ENCODE assay signal across 8 mouse cellular contexts in genomic region chr7:99626376-99627270, GRCm38 (mm10). TPM values are rescaled to one million over a fixed set of nuclear protein-coding genes. Genes with fewer than 3 reads are reported as not detected.
A peak's percentile ranks its signal among the peaks of the same experiment; 100 is the strongest.
DNase-seq lines count a peak whose midpoint lies in the region; TF ChIP-seq lines count a peak whose summit lies in the region.

TSS of gene Tpbgl (minus strand) at chr7:99627103.

- peak; percentile 34 to 53 for DNase-seq in left cerebral cortex, adult 2 months (ENCODE audit: extremely low spot score in 1 of 2, low spot score in 2 of 2)
- DNase-seq in left cerebral cortex, adult 11 months (ENCODE audit: low spot score), result no peak
- peak; percentile 48 for DNase-seq in embryo, embryonic 10.5 days (ENCODE audit: low spot score)
- DNase-seq in heart, adult 8-10 months (ENCODE audit: low spot score), result peak; percentile 69
- peak; percentile 76 for DNase-seq in kidney, adult 18-20 months
- DNase-seq in lung, adult 2 months, result peak; percentile 46
- peak; percentile 18 for DNase-seq in ovary, postnatal 10 days (ENCODE audit: low spot score)
- peak; percentile 9 for DNase-seq in yolk sac, embryonic 10.5 days (ENCODE audit: low spot score)

- no peak for TF ChIP-seq CTCF in left cerebral cortex, adult 2 months (IDR thresholded peaks at IDR 0.05)
- no peak for TF ChIP-seq CTCF in lung, adult 2 months (IDR thresholded peaks at IDR 0.05; ENCODE audit: insufficient read depth, low read length)

- H3K4me3 ChIP-seq in left cerebral cortex, adult 2 months, result peak within 1 kb of the TSS; percentile 49
- H3K4me3 ChIP-seq in lung, adult 2 months (replicated peaks; ENCODE audit: extremely low read depth, low read depth, low read length), result peak within 1 kb of the TSS; percentile 60

- WGBS in lung, adult 2 months, result under 1% methylated on average over 81 of the region's 83 CpGs

- no peak for TF ChIP-seq POLR2A in lung, adult 2 months (IDR thresholded peaks at IDR 0.05; ENCODE audit: borderline replicate concordance, extremely low read depth, low read depth, low read length)

- H3K4me1 ChIP-seq in lung, adult 2 months (ENCODE audit: control insufficient read depth, insufficient read depth, low read length), result peaks cover 6% of the 10 kb centered on the region

- intact Hi-C loops in left cerebral cortex, adult 2 months (cut with DNase I), result loop anchor here (10.0 kb wide), 1 partner anchor 378 kb away; the partner anchor contains the start of gene Chrdl2

- H3K27ac ChIP-seq in left cerebral cortex, adult 2 months, result no peak within 1 kb of the TSS

RNA-seq across cellular contexts. Expression of gene Tpbgl, which starts in this region (rescaled TPM):
- 1 to 10 TPM; 3.4 to 4.5 TPM for total RNA-seq in left cerebral cortex, adult 2 months (2021)
- total RNA-seq in heart, adult 8-10 months (2022), result 1 to 10 TPM; 2.8 to 3.4 (median 3.1) TPM
- polyA plus RNA-seq in lung, adult 2 months (2012; rRNA removed), result 3.8 and 7.2 TPM in 2 replicates
